Mouse (Mus musculus) liver, postnatal 0 days (tissue): ENCODE data around the gene I0C0044D17Rik.

Experiments used
- CTCF ChIP-seq: sonication (generic); IDR thresholded peaks from 2 replicates; pipeline ENCODE4 v1.5.1; 2016; ENCODE audit warnings: antibody characterized with exemption, low read depth
- EP300 ChIP-seq: IDR thresholded peaks from 2 replicates; pipeline ENCODE4 v1.6.1; 2016; ENCODE audit warnings: antibody characterized with exemption, low read depth, mild to moderate bottlenecking

- TF ChIP-seq CTCF (no peak), EP300 (no peak)
These were observed 15.3 kb upstream of the I0C0044D17Rik start for GRCm38 (mm10) chr4:98838913-98839312.
